Mouse (Mus musculus): ENCODE data around the gene Cdkn2aip. TPM values are rescaled to one million over a fixed set of nuclear protein-coding genes. Genes with fewer than 3 reads are reported as not detected.
A peak's percentile ranks its signal among the peaks of the same experiment; 100 is the strongest.

Gene Cdkn2aip
- total RNA-seq, 1 experiment from 2014 or later: 35.9 TPM

GRCm38 (mm10) chr8:47706746-47707145, 7.0 kb downstream of the Cdkn2aip start:
- ATAC-seq (replicated peaks; ENCODE audit: insufficient number of reproducible peaks, low FRiP score, low TSS enrichment, poor library complexity, severe bottlenecking): no peak

GRCm38 (mm10) chr8:47702333-47702732, 11.4 kb downstream of the Cdkn2aip start:
- ATAC-seq (replicated peaks; ENCODE audit: insufficient number of reproducible peaks, low FRiP score, low TSS enrichment, poor library complexity, severe bottlenecking): no peak

GRCm38 (mm10) chr8:47697696-47698095, 16.0 kb downstream of the Cdkn2aip start:
- no peak for ATAC-seq (replicated peaks; ENCODE audit: insufficient number of reproducible peaks, low FRiP score, low TSS enrichment, poor library complexity, severe bottlenecking)

GRCm38 (mm10) chr8:47695431-47696105, 18.2 kb downstream of the Cdkn2aip start:
- ATAC-seq (replicated peaks; ENCODE audit: insufficient number of reproducible peaks, low FRiP score, low TSS enrichment, poor library complexity, severe bottlenecking): no peak

- ATAC-seq (replicated peaks; ENCODE audit: insufficient number of reproducible peaks, low FRiP score, low TSS enrichment, poor library complexity, severe bottlenecking): peak; percentile 54; the same call in 1 of the 2 replicates
These were observed 20.6 kb downstream of the Cdkn2aip start for GRCm38 (mm10) chr8:47693119-47693518.

GRCm38 (mm10) chr8:47691831-47692230, 21.9 kb downstream of the Cdkn2aip start:
- no peak for ATAC-seq (replicated peaks; ENCODE audit: insufficient number of reproducible peaks, low FRiP score, low TSS enrichment, poor library complexity, severe bottlenecking)

GRCm38 (mm10) chr8:47691303-47691702, 22.4 kb downstream of the Cdkn2aip start:
- no peak for ATAC-seq (replicated peaks; ENCODE audit: insufficient number of reproducible peaks, low FRiP score, low TSS enrichment, poor library complexity, severe bottlenecking)

- ATAC-seq (replicated peaks; ENCODE audit: insufficient number of reproducible peaks, low FRiP score, low TSS enrichment, poor library complexity, severe bottlenecking): 0 out of 2 replicates have a peak, but pooled peaks have one; percentile 25
These were observed 23.1 kb downstream of the Cdkn2aip start for GRCm38 (mm10) chr8:47690674-47691078.

- ATAC-seq (replicated peaks; ENCODE audit: insufficient number of reproducible peaks, low FRiP score, low TSS enrichment, poor library complexity, severe bottlenecking): 0 out of 2 replicates have a peak, but pooled peaks have one; percentile 41
These were observed 23.9 kb downstream of the Cdkn2aip start for GRCm38 (mm10) chr8:47689704-47690326.

- ATAC-seq (replicated peaks; ENCODE audit: insufficient number of reproducible peaks, low FRiP score, low TSS enrichment, poor library complexity, severe bottlenecking): no peak
These were observed 29.3 kb downstream of the Cdkn2aip start for GRCm38 (mm10) chr8:47684441-47684840.

- no peak for ATAC-seq (replicated peaks; ENCODE audit: insufficient number of reproducible peaks, low FRiP score, low TSS enrichment, poor library complexity, severe bottlenecking)
These were observed 29.7 kb downstream of the Cdkn2aip start for GRCm38 (mm10) chr8:47683994-47684393.

GRCm38 (mm10) chr8:47680306-47680705, 33.4 kb downstream of the Cdkn2aip start:
- no peak for ATAC-seq (replicated peaks; ENCODE audit: insufficient number of reproducible peaks, low FRiP score, low TSS enrichment, poor library complexity, severe bottlenecking)

GRCm38 (mm10) chr8:47679603-47680002, 34.1 kb downstream of the Cdkn2aip start:
- ATAC-seq (replicated peaks; ENCODE audit: insufficient number of reproducible peaks, low FRiP score, low TSS enrichment, poor library complexity, severe bottlenecking): no peak

- ATAC-seq (replicated peaks; ENCODE audit: insufficient number of reproducible peaks, low FRiP score, low TSS enrichment, poor library complexity, severe bottlenecking): no peak
These were observed 37.1 kb downstream of the Cdkn2aip start for GRCm38 (mm10) chr8:47676631-47677030.

GRCm38 (mm10) chr8:47676224-47676623, 37.5 kb downstream of the Cdkn2aip start:
- ATAC-seq (replicated peaks; ENCODE audit: insufficient number of reproducible peaks, low FRiP score, low TSS enrichment, poor library complexity, severe bottlenecking): no peak

GRCm38 (mm10) chr8:47675786-47676185, 37.9 kb downstream of the Cdkn2aip start:
- 0 out of 2 replicates have a peak, but pooled peaks have one; percentile 6 for ATAC-seq (replicated peaks; ENCODE audit: insufficient number of reproducible peaks, low FRiP score, low TSS enrichment, poor library complexity, severe bottlenecking)

GRCm38 (mm10) chr8:47674777-47675710, 38.7 kb downstream of the Cdkn2aip start, which contains the start of gene Ing2:
Gene Ing2 (minus strand): TSS chr8:47675556.
- peak; percentile 88 for ATAC-seq (replicated peaks; ENCODE audit: insufficient number of reproducible peaks, low FRiP score, low TSS enrichment, poor library complexity, severe bottlenecking)

- 0 out of 2 replicates have a peak, but pooled peaks have one; percentile 15 for ATAC-seq (replicated peaks; ENCODE audit: insufficient number of reproducible peaks, low FRiP score, low TSS enrichment, poor library complexity, severe bottlenecking)
These were observed 39.5 kb downstream of the Cdkn2aip start for GRCm38 (mm10) chr8:47674140-47674776.

Data from monocyte, adult 5-6 weeks (primary cell).